Mouse (Mus musculus): ENCODE results near the gene Gpr19.

GRCm38 (mm10) chr6:134849461-134849860 is 48.9 kb downstream of the Gpr19 start:
- TF ChIP-seq POLR2A (IDR thresholded peaks at IDR 0.05; ENCODE audit: extremely low read depth, insufficient read depth, low read length) (no peak), CTCF (IDR thresholded peaks at IDR 0.05; ENCODE audit: extremely low read depth, insufficient read depth, low read length) (no peak)

Data from cortical plate, adult 2 months (tissue).